Mouse (Mus musculus) spleen, postnatal 14 days (tissue): ENCODE results near the gene Dlg2.

Source experiments
- DNase-seq, 2 experiments: peaks; one replicate each; pipeline ENCODE4 v3.0.0; 2021 to 2022; ENCODE audit warnings: low spot score in 2 of 2

The Dlg2 gene

GRCm38 (mm10) chr7:91442447-91443376 is 966.2 kb downstream of the Dlg2 start:
- no peak for DNase-seq

GRCm38 (mm10) chr7:91443377-91443714 is 966.9 kb downstream of the Dlg2 start:
- no peak for DNase-seq

- DNase-seq = no peak
Measured at GRCm38 (mm10) chr7:91443913-91444312, 967.4 kb downstream of the Dlg2 start.

- DNase-seq = no peak
Measured at GRCm38 (mm10) chr7:91444728-91445127, 968.3 kb downstream of the Dlg2 start.

DNA sequence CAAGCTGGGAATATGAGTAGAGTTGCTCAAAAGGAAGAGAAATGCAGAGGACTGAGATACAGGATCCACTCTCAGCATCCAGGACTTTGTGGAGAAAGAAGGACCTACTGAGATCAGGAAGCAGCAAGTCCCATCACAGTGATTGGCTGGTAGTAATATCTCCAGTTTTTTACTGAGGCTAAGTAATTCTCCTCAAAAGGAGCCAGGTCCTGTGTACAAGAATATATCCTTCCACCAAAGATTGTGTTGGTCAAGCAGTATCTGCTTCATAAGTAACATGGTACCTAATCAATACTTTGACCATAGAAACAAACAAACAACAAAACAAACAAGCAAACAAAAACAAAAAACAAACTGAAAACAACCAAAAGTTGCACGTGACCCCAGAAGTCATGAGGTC is 980.3 kb downstream of the Dlg2 start:
- DNase-seq = no peak

- DNase-seq = no peak
Measured at GRCm38 (mm10) chr7:91457207-91457606, 980.7 kb downstream of the Dlg2 start.

- no peak for DNase-seq
Measured at GRCm38 (mm10) chr7:91461352-91461751, 984.9 kb downstream of the Dlg2 start.

DNA sequence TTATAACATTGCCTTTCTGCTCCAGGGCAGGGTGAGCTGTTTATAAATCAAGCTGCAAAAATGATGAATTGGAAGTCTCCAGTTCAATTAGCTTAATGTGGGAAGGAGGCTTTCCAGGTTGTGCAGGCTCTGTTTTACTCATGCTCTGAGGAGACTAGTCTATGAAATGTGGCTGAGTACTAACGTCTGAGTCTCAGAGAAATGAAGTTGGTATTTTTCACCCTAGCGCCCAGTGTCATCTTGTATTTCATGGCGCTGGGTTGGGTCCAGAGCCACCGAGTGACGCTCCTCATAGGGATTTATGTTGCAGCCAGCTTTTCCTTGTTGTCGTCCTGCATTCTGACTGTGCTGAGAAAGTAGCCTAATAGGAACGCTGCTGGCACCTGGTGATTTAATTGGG is 986.8 kb downstream of the Dlg2 start:
- DNase-seq = no peak

DNA sequence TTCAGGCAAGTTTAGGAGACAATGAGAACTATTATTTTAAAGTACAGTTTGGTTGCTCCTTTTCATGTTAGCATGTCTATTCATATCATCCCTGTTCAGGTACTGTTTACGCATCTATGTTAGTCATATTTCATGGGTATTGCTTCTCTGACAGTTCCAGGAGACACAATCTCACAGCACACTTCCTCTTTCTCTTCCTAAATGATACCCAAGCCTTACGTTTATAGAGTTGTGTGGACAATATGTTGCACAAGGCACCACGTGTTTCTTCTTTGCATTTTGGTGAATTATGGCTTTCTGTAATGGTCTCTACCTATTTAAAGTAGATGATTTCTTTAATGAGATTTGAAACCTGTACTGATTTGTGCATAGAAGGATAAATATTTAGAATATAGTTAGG is 990.6 kb downstream of the Dlg2 start:
- no peak for DNase-seq

DNA sequence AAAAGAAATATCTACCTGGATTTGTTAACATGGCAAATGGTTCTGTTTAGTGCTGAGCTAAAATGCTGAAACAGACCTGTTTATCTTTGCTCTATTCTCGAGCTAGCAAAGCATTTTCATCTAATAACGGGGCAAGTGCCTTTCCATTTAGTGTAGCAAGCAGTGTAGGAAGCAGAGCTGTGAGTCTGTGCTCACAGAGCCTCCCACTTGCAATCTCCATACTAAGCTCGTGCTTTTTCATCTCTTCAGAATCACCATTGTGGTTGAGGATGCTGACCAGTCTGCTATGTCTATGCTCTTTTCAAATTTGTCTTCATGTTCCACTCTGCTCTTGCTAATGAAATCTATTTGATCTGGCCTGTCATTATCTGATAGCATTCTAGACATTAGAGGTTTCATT is 1002.7 kb downstream of the Dlg2 start:
- DNase-seq = no peak

DNA sequence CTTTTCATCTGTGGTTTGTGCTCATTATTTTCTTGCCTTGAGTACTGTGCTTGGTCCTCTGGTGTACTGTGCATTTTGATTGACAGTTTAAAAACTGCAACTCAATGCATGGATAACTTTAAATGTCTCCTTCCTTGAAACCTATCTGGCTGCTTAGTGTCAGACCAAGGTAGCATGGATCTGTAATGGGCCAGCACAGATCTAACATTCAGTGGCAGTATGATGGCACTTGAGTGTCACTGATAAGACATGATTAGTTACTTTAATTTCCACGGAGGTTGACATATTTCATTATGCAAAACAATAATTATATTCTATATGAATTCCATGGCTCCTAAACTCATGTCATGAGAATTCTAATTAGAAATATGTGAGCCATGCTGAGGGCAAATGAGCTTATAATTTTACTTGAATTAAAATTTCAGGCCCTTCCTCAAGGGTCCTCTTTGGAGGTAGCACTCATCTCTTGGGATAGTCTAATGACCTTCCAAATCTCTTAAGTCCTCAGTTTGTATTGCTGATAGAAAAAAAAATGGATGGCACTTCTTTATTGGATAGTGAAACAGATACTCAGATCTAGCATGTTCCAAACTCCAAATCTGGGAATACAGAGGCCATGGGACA is 1005.2 kb downstream of the Dlg2 start:
- DNase-seq = no peak

DNA sequence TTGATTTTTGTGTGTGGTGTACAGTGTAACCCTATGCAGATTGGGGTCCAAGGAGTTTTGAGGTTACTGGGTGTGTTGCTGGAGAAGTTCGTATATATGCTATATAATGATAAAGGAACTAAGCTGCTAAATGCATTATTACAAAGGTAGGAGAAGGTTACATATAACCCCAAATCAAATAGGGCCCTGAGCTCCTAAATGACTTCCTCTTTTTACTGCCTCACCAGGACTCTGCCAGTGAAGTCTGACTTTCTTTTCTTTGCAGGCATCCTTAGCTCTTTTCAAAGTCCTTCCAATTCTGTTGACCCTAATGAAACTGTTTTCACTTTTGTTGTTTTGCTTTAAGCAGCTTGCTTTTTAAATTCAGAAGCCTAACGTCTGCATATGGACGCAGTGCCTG is 1016.8 kb downstream of the Dlg2 start:
- no peak for DNase-seq

DNA sequence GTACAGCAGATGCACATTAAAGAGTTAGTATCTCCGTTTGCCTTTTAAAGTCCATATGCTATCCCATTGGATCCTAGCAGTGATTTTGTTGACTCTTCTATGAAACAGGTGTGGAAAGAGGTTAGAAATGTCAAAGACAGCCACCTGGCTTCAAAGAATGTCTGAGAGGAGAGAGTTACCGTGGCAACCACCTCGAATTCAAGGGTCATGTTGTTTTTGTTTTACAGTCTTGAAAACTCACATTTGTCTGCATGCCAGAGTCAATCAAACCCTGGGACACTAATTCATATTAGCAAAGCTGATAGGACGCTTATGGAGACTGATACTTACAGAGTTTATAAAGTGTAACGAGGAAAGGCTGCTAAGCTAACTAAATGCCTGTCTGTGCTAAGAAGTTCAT is 1019.1 kb downstream of the Dlg2 start:
- DNase-seq = no peak

DNA sequence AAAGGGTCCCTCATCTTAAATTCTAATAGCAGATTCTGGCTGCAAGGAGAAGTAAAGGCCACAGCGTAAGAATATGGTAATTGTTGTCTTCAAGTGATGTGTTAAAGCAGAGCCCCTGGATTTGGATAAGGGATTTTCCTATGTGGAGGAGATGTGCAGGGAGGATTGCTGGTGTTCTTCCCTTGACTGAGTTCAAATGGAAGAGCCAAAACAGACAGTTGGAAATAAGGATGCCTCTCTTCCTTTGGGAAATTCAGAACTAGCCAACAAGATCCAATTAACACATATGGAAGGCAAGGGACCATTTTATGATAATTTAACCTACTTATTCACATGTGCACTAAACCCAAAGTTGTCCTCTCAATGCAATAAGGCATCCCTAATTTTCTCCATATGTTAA is 1034.6 kb downstream of the Dlg2 start:
- no peak for DNase-seq

DNA sequence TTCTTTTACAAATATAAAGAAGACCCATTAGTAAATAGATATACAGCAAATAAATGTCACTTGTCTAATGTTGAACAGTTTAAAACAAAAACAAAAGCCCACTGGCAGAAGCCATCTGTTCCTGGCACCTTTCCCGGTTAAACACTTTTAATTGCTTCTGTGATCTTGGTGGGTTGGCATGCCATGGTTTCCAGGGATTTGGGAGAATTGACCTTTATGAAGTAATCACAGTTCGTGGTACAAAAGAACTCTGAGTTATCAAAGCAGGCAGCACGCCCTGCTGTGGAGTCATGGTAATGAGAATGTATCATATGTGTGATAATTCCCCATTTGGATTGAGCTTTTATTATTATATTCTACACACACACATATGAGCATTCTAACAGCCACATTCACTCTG is 1038.0 kb downstream of the Dlg2 start:
- DNase-seq = no peak

DNA sequence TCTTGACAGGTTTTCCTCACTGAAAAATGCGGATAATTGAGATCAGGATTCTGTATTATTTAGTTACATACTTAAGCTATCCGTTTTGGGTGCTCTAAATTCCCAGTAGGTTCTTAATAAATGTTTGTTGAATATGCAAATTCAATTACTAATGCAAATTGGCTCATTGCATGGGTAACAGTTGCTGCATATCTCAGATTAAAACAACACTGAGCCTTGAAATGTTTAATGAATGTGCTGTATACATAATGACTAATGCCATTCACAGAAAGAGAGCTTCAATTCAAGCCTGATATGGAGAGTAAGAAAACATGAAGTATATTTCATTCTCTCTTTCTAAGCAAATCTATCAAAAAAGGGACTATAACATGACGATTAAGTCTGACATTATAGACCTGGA is 1039.8 kb downstream of the Dlg2 start:
- no peak for DNase-seq

DNA sequence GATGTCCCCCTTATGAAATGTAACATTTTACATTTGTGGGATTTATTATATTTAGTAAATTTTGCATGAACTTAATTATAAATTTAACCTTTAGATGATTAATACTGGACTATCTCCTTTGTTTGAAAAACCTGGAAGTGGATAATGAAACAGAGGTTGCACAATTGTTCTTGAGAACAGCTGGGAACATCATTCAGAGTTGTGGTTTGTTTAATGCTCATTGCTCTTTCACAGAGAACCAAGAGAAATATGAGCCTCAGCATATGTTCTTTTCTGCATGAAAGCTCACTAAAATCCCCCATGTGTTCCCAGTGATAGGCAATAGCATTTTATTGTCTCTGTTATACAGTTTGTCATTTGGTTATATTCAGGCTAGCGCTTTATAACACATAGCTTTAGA is 1049.4 kb downstream of the Dlg2 start:
- DNase-seq = no peak

- DNase-seq = no peak
Measured at GRCm38 (mm10) chr7:91542597-91543285, 1066.3 kb downstream of the Dlg2 start.

DNA sequence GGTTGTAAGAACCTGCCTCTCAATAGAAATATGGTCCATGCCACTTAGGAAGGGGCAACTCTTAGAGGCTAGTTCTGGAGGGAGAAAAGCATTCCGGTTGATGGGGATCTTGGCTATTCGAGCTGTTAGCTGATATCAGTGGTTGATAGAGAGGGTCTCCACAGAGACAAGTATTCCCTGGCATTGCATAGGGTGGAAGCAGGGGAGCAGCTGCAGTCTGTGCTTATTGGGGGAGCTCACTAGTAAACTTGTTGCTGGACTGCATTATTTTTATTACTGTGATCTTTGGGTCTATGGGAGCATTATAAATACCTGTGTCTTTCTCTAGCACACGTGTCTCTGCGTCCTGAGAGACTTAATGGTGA is 1066.8 kb downstream of the Dlg2 start:
- DNase-seq = no peak

DNA sequence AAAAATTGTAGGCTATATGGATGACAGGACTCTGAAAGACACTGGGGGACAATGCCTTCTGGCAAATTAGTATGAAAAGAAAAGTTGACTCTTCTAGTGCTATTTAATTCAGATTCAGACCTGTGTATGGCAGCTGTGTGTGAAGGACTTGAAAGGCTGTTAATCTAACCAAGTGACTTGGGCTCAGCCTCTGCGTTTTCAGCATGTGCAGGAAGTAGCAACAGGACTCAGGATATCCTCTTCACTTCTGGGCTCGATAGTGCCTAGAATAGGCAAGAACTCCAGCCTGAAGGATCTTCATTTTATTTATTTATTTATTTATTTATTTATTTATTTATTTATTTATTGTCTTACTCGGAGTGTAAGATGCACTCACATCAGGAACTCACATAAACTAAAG is 1068.1 kb downstream of the Dlg2 start:
- no peak for DNase-seq

GRCm38 (mm10) chr7:91548796-91549195 is 1072.3 kb downstream of the Dlg2 start:
- DNase-seq = no peak

- DNase-seq = no peak
Measured at GRCm38 (mm10) chr7:91557582-91557981, 1081.1 kb downstream of the Dlg2 start.

DNA sequence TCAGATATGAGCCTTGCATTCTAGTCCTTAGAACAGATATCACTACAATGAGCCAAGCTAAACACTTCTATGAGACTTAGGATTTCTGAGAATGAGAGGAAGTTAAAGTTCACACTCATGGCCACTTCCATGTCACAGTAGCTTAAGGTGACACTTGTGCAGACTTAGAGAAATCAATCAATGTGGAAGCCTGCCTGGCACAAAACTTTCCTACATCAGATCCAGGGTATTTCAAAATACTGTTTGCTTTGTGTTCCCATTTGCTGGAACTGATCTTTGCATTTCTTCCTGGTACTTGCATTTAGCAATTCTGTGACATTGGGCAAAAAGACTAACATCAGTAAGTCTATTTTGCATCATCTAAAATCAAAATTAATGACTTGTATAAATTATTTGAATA is 1091.0 kb downstream of the Dlg2 start:
- no peak for DNase-seq
